Mouse (Mus musculus): ENCODE measurements around the gene Tbc1d2b. TPM values are rescaled to one million over a fixed set of nuclear protein-coding genes. Genes with fewer than 3 reads are reported as not detected.
A peak's percentile ranks its signal among the peaks of the same experiment; 100 is the strongest.

Gene Tbc1d2b
- polyA plus RNA-seq, 1 experiment from 2014 or later: 9.3 TPM

DNA sequence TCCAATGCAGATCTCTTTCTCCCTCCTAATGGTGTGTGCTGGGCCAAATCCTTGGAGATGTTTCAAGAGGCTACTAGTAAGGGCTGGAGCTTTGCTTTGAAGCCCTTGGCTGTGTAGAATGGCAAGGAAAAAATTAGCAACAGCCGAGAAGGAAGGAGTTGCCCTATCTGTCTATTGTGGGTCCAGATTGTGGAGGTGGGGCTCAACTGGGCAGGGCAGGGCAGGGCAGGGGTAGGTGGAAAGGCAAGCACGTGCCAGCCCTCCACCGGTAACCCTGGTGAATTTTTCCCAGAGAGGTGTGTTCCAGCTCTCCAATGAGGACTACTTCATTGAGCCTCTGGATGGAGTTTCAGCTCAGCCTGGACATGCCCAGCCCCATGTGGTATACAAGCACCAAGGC, 97.3 kb downstream of the Tbc1d2b start:
- no peak for ATAC-seq
- Histone ChIP-seq H3K27me3 (replicated peaks; ENCODE audit: control insufficient read depth, insufficient read depth, low read length) (no peaks in the 10 kb centered on the region), H3K4me2 (ENCODE audit: low read depth, low read length) (no peak overlapping the region), H3K4me1 (ENCODE audit: control insufficient read depth, insufficient read depth, low read length) (no peaks in the 10 kb centered on the region), H3K9ac (ENCODE audit: low read depth, low read length) (no peak overlapping the region), H3K36me3 (ENCODE audit: control insufficient read depth, insufficient read depth, low read length) (no peaks in the 10 kb centered on the region), H3K9me3 (ENCODE audit: control insufficient read depth, low read length) (no peaks in the 10 kb centered on the region), H3K4me3 (ENCODE audit: low read length) (no peak overlapping the region), H3K27ac (ENCODE audit: low read length) (no peak overlapping the region)
- 85% methylated on average over 3 of the region's 3 CpGs for WGBS

- no peaks in the 10 kb centered on the region for H3K9me3 ChIP-seq (ENCODE audit: control insufficient read depth, low read length)
- H3K27ac ChIP-seq (ENCODE audit: low read length): no peak overlapping the region
- H3K27me3 ChIP-seq (replicated peaks; ENCODE audit: control insufficient read depth, insufficient read depth, low read length): no peaks in the 10 kb centered on the region
- no peak overlapping the region for H3K4me2 ChIP-seq (ENCODE audit: low read depth, low read length)
- H3K9ac ChIP-seq (ENCODE audit: low read depth, low read length): no peak overlapping the region
- H3K4me3 ChIP-seq (ENCODE audit: low read length): no peak overlapping the region
- H3K4me1 ChIP-seq (ENCODE audit: control insufficient read depth, insufficient read depth, low read length): no peaks in the 10 kb centered on the region
- no peaks in the 10 kb centered on the region for H3K36me3 ChIP-seq (ENCODE audit: control insufficient read depth, insufficient read depth, low read length)
- 79% methylated on average over 8 of the region's 8 CpGs for WGBS
- ATAC-seq: no peak
These were observed 97.9 kb downstream of the Tbc1d2b start for GRCm38 (mm10) chr9:90172528-90173321.

DNA sequence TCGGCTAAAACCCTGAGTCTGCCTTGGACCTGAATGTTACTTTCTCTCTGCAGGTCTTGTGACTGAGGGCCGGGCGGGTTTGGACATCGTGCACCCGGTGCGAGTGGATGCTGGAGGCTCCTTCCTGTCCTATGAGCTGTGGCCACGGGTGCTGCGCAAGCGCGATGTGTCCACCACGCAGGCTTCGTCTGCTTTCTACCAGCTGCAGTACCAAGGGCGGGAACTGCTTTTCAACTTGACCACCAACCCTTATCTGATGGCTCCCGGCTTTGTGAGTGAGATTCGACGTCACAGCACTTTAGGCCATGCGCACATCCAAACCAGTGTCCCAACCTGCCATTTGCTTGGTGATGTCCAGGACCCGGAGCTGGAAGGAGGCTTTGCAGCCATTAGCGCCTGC, 99.2 kb downstream of the Tbc1d2b start:
- no peaks in the 10 kb centered on the region for H3K9me3 ChIP-seq (ENCODE audit: control insufficient read depth, low read length)
- H3K4me3 ChIP-seq (ENCODE audit: low read length): no peak overlapping the region
- no peaks in the 10 kb centered on the region for H3K36me3 ChIP-seq (ENCODE audit: control insufficient read depth, insufficient read depth, low read length)
- H3K9ac ChIP-seq (ENCODE audit: low read depth, low read length): no peak overlapping the region
- H3K27me3 ChIP-seq (replicated peaks; ENCODE audit: control insufficient read depth, insufficient read depth, low read length): no peaks in the 10 kb centered on the region
- no peak overlapping the region for H3K4me2 ChIP-seq (ENCODE audit: low read depth, low read length)
- WGBS: 97% methylated on average over 19 of the region's 19 CpGs
- no peak overlapping the region for H3K27ac ChIP-seq (ENCODE audit: low read length)
- no peaks in the 10 kb centered on the region for H3K4me1 ChIP-seq (ENCODE audit: control insufficient read depth, insufficient read depth, low read length)
- ATAC-seq: no peak

DNA sequence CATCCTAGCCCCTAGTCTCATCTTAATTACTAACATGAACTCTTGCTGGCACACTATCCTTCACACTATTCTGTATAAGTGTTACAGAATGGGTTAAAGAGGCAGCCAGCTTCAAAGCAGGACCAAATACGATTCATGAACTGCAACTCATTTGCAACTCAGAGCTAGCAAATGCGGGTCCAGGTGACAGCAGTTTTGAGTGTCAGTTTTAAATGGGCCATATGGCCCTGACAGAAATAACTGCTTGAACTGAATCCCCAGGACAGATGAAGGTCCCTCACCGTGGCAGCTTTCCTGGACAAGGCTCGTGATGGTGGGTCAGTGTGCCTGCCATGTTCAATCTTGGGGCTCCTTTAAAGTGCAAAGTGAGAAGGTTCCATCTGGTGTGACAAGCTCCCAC, 100.6 kb downstream of the Tbc1d2b start:
- H3K4me1 ChIP-seq (ENCODE audit: control insufficient read depth, insufficient read depth, low read length): no peaks in the 10 kb centered on the region
- H3K9ac ChIP-seq (ENCODE audit: low read depth, low read length): no peak overlapping the region
- H3K4me2 ChIP-seq (ENCODE audit: low read depth, low read length): no peak overlapping the region
- no peak for ATAC-seq
- WGBS: 75% methylated on average over 4 of the region's 4 CpGs
- H3K36me3 ChIP-seq (ENCODE audit: control insufficient read depth, insufficient read depth, low read length): no peaks in the 10 kb centered on the region
- no peak overlapping the region for H3K4me3 ChIP-seq (ENCODE audit: low read length)
- H3K27ac ChIP-seq (ENCODE audit: low read length): no peak overlapping the region
- H3K9me3 ChIP-seq (ENCODE audit: control insufficient read depth, low read length): no peaks in the 10 kb centered on the region
- H3K27me3 ChIP-seq (replicated peaks; ENCODE audit: control insufficient read depth, insufficient read depth, low read length): no peaks in the 10 kb centered on the region

GRCm38 (mm10) chr9:90166615-90167014, 104.0 kb downstream of the Tbc1d2b start:
- Histone ChIP-seq H3K27me3 (replicated peaks; ENCODE audit: control insufficient read depth, insufficient read depth, low read length) (no peaks in the 10 kb centered on the region; the same call in 1 of the 2 replicates), H3K4me1 (ENCODE audit: control insufficient read depth, insufficient read depth, low read length) (0 out of 2 replicates have a peak, but pooled peaks cover 13% of the 10 kb centered on the region), H3K27ac (ENCODE audit: low read length) (no peak overlapping the region), H3K36me3 (ENCODE audit: control insufficient read depth, insufficient read depth, low read length) (no peaks in the 10 kb centered on the region), H3K4me3 (ENCODE audit: low read length) (no peak overlapping the region), H3K9me3 (ENCODE audit: control insufficient read depth, low read length) (no peaks in the 10 kb centered on the region), H3K9ac (ENCODE audit: low read depth, low read length) (no peak overlapping the region), H3K4me2 (ENCODE audit: low read depth, low read length) (no peak overlapping the region)
- no peak for ATAC-seq
- WGBS: 66% methylated on average over 5 of the region's 5 CpGs

DNA sequence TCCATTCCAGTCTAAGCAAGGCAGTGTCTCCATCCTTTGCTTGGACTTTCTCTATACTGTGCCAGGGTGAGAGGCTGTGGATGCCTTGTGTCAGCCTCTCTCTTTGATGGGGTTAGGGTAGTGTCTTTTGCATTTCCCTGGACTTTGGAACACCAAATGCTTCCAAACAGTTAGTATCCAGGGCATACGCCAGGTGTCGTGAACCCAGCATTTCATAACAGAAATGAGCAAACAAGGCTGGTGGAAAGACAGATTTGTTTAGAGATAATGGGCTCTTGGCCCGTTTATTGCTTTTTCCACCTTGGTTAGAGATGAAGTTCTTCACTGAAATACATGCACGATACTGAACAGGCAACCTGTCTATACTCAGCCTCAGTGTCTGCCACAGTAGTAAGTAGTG, 105.0 kb downstream of the Tbc1d2b start:
- H3K36me3 ChIP-seq (ENCODE audit: control insufficient read depth, insufficient read depth, low read length): no peaks in the 10 kb centered on the region
- no peak overlapping the region for H3K4me3 ChIP-seq (ENCODE audit: low read length)
- H3K9me3 ChIP-seq (ENCODE audit: control insufficient read depth, low read length): no peaks in the 10 kb centered on the region
- no peak overlapping the region for H3K4me2 ChIP-seq (ENCODE audit: low read depth, low read length)
- no peak for ATAC-seq
- H3K9ac ChIP-seq (ENCODE audit: low read depth, low read length): no peak overlapping the region
- H3K27ac ChIP-seq (ENCODE audit: low read length): no peak overlapping the region
- no peaks in the 10 kb centered on the region; the same call in 1 of the 2 replicates for H3K27me3 ChIP-seq (replicated peaks; ENCODE audit: control insufficient read depth, insufficient read depth, low read length)
- WGBS: 69% methylated on average over 4 of the region's 4 CpGs
- 0 out of 2 replicates have a peak, but pooled peaks cover 13% of the 10 kb centered on the region for H3K4me1 ChIP-seq (ENCODE audit: control insufficient read depth, insufficient read depth, low read length)

DNA sequence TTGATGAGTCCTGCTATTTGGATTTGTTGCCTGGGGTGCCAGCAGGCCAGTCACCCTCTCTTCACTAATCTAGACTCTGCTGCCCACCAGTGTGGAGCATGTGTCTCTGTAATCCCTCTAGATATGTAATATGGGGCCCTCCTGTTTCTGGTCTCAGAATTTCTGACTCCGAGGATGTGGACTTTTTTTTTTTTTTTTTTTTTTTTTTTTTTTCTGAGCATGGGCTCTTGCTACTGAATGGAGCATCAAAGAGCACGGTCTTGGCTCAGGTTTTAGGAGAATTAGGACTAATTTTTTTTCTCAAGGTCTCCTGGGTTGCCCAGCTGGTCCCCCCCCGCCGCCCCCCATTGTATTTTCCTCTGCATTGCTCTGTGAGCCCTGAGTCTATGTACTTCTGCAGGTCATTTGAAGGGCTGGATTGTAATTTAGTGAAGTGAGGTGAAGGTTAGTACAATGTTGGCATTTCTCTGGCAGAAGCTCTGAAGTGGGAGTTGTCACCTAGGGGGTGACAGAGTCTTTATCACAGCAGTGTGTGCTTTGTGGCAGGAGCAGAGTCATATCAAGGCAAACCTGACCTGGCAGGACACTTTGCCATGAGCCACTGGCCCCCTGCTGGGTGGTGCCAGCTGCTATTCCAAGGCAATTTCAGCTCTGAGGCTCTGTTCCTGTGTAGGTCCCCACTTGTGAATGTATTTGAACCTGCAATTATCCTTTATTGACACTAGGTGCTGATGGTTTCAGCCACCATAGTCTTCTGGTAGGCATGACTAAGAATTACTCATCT, 105.7 kb downstream of the Tbc1d2b start:
- Histone ChIP-seq H3K27me3 (replicated peaks; ENCODE audit: control insufficient read depth, insufficient read depth, low read length) (no peaks in the 10 kb centered on the region; the same call in 1 of the 2 replicates), H3K9ac (ENCODE audit: low read depth, low read length) (no peak overlapping the region), H3K4me1 (ENCODE audit: control insufficient read depth, insufficient read depth, low read length) (0 out of 2 replicates have a peak, but pooled peaks cover 13% of the 10 kb centered on the region), H3K36me3 (ENCODE audit: control insufficient read depth, insufficient read depth, low read length) (no peaks in the 10 kb centered on the region), H3K27ac (ENCODE audit: low read length) (no peak overlapping the region), H3K4me3 (ENCODE audit: low read length) (no peak overlapping the region), H3K4me2 (ENCODE audit: low read depth, low read length) (no peak overlapping the region; the same call in 1 of the 2 replicates), H3K9me3 (ENCODE audit: control insufficient read depth, low read length) (no peaks in the 10 kb centered on the region)
- ATAC-seq: no peak
- WGBS: 55% methylated on average over 4 of the region's 4 CpGs

DNA sequence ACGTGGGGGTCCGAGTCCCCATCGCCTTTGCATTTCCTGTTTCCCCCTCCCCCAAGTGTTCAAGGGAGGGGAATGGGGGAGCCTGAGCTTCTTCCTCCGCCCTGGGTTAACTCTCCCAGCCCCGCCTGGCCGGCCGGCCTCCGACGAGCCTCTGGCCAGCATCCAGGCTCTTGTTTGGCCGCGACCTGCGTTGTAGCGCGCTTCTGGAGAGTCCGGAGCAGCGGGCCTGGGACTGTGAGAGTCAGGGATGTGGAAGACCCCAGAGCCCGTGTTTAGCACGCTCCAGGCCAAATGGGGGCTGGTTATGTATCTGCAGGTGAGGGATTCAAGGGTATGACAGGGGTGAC, 106.9 kb downstream of the Tbc1d2b start:
- peak; percentile 66 for ATAC-seq

GRCm38 (mm10) chr9:90162926-90163748, 107.5 kb downstream of the Tbc1d2b start, which contains the start of gene Adamts7:
TSS of gene Adamts7 (plus strand) at chr9:90163069.
- Histone ChIP-seq H3K27ac (ENCODE audit: low read length) (peak within 1 kb of the TSS; percentile 69), H3K4me2 (ENCODE audit: low read depth, low read length) (peak within 1 kb of the TSS; percentile 97), H3K36me3 (ENCODE audit: control insufficient read depth, insufficient read depth, low read length) (no peaks in the 10 kb centered on the region), H3K9ac (ENCODE audit: low read depth, low read length) (peak within 1 kb of the TSS; percentile 78), H3K4me3 (ENCODE audit: low read length) (peak within 1 kb of the TSS; percentile 79), H3K9me3 (ENCODE audit: control insufficient read depth, low read length) (no peaks in the 10 kb centered on the region), H3K27me3 (replicated peaks; ENCODE audit: control insufficient read depth, insufficient read depth, low read length) (no peaks in the 10 kb centered on the region; the same call in 1 of the 2 replicates), H3K4me1 (ENCODE audit: control insufficient read depth, insufficient read depth, low read length) (0 out of 2 replicates have a peak, but pooled peaks cover 13% of the 10 kb centered on the region)
- WGBS: under 1% methylated on average over 59 of the region's 60 CpGs
- ATAC-seq: peak; percentile 74

More for the DNA sequence above, 106.9 kb downstream of the Tbc1d2b start:
- peak overlapping the region; percentile 78 for H3K9ac ChIP-seq (ENCODE audit: low read depth, low read length)
- H3K27me3 ChIP-seq (replicated peaks; ENCODE audit: control insufficient read depth, insufficient read depth, low read length): no peaks in the 10 kb centered on the region; the same call in 1 of the 2 replicates
- H3K27ac ChIP-seq (ENCODE audit: low read length): peak overlapping the region; percentile 69
- peak overlapping the region; percentile 79 for H3K4me3 ChIP-seq (ENCODE audit: low read length)
- H3K4me2 ChIP-seq (ENCODE audit: low read depth, low read length): peak overlapping the region; percentile 97
- no peaks in the 10 kb centered on the region for H3K36me3 ChIP-seq (ENCODE audit: control insufficient read depth, insufficient read depth, low read length)
- WGBS: 2% methylated on average over 18 of the region's 18 CpGs
- H3K4me1 ChIP-seq (ENCODE audit: control insufficient read depth, insufficient read depth, low read length): 0 out of 2 replicates have a peak, but pooled peaks cover 13% of the 10 kb centered on the region
- no peaks in the 10 kb centered on the region for H3K9me3 ChIP-seq (ENCODE audit: control insufficient read depth, low read length)
